24 mouse cellular contexts compared by ENCODE assay signal in genomic region chr10:122962651-122963050, GRCm38 (mm10).
DNase-seq lines count a peak whose midpoint lies in the region; ATAC-seq and TF ChIP-seq lines count a peak whose summit lies in the region.
"Had no signal": no experiment of that assay in that cellular context is flagged by ENCODE, and none has a peak within 500 bp of the region (broad histone marks: within the 10 kb centered on the region; RNA-seq: fewer than 3 reads in every experiment).

No protein-coding gene starts in this region.

- 55% methylated on average over 9 of the region's 9 CpGs for WGBS in midbrain, embryonic 12.5 days
- WGBS in midbrain, embryonic 14.5 days, result 57% methylated on average over 9 of the region's 9 CpGs

- H3K9me3 ChIP-seq in midbrain, embryonic 12.5 days, result 0 out of 2 replicates have a peak, but pooled peaks cover 3% of the 10 kb centered on the region
- no peaks in the 10 kb centered on the region for H3K9me3 ChIP-seq in midbrain, embryonic 14.5 days (ENCODE audit: control insufficient read depth, low read length)
- H3K9me3 ChIP-seq: embryonic facial prominence, embryonic 12.5 days; embryonic facial prominence, embryonic 15.5 days; forebrain, embryonic 13.5 days; heart, embryonic 15.5 days; hindbrain, embryonic 15.5 days had no signal

- 0 out of 2 replicates have a peak overlapping the region, but pooled peaks have one; percentile 60 for H3K4me2 ChIP-seq in midbrain, embryonic 12.5 days (replicated peaks)
- H3K4me2 ChIP-seq in midbrain, embryonic 14.5 days (ENCODE audit: low read length), result no peak overlapping the region

- peaks cover 3% of the 10 kb centered on the region; the same call in 1 of the 2 replicates for H3K27me3 ChIP-seq in midbrain, embryonic 12.5 days
- no peaks in the 10 kb centered on the region for H3K27me3 ChIP-seq in midbrain, embryonic 14.5 days (ENCODE audit: control insufficient read depth, insufficient read depth, low read length)
- H3K27me3 ChIP-seq: embryonic facial prominence, embryonic 12.5 days; embryonic facial prominence, embryonic 15.5 days; forebrain, embryonic 13.5 days; hindbrain, embryonic 15.5 days had no signal

- H3K36me3 ChIP-seq in midbrain, embryonic 12.5 days, result no peaks in the 10 kb centered on the region
- no peaks in the 10 kb centered on the region for H3K36me3 ChIP-seq in midbrain, embryonic 14.5 days (ENCODE audit: control insufficient read depth, insufficient read depth, low read length)
- H3K36me3 ChIP-seq: embryonic facial prominence, embryonic 12.5 days; embryonic facial prominence, embryonic 15.5 days; heart, embryonic 12.5 days; heart, embryonic 15.5 days; hindbrain, embryonic 10.5 days; hindbrain, embryonic 15.5 days had no signal

- ATAC-seq in midbrain, embryonic 12.5 days (ENCODE audit: low FRiP score, low read depth), result no peak
- ATAC-seq in midbrain, embryonic 14.5 days (ENCODE audit: low FRiP score, low TSS enrichment), result no peak
- ATAC-seq: CD4-positive, CD25-positive, alpha-beta regulatory T cell, adult 4 months had no signal

- no peak overlapping the region for H3K9ac ChIP-seq in midbrain, embryonic 12.5 days (replicated peaks)
- H3K9ac ChIP-seq in midbrain, embryonic 14.5 days (replicated peaks; ENCODE audit: low read length), result no peak overlapping the region
- H3K9ac ChIP-seq: embryonic facial prominence, embryonic 15.5 days; heart, embryonic 15.5 days had no signal

- intact Hi-C loops in gastrocnemius, adult 2 months (cut with DNase I), result no loop called here

- DNase-seq in gastrocnemius, adult 2 months, result peak; percentile 5
- no peak for DNase-seq in gastrocnemius, postnatal 10 days
- no peak for DNase-seq in midbrain, embryonic 14.5 days
- DNase-seq in retina, postnatal 1 day, result peak; percentile 66
- DNase-seq in frontal cortex, postnatal 25 days (ENCODE audit: low spot score in 2 of 2), result no peak
- DNase-seq: adrenal gland, adult 2 months; adrenal gland, postnatal 14 days; cerebellum, adult 11 months; cerebellum, adult 2 months; cerebellum, adult 9-11 months; cerebellum, postnatal 25 days; gastrocnemius, postnatal 25 days; heart, adult 18-20 months; heart, postnatal 10 days; heart, postnatal 36 days had no signal

- H3K4me1 ChIP-seq in midbrain, embryonic 12.5 days, result peaks cover 23% of the 10 kb centered on the region
- H3K4me1 ChIP-seq in midbrain, embryonic 14.5 days (ENCODE audit: control insufficient read depth, insufficient read depth, low read length), result peaks cover 20% of the 10 kb centered on the region

- no peak for TF ChIP-seq CTCF in gastrocnemius, adult 2 months (IDR thresholded peaks at IDR 0.05)

- no peak overlapping the region for H3K4me3 ChIP-seq in gastrocnemius, adult 2 months
- no peak overlapping the region for H3K4me3 ChIP-seq in midbrain, embryonic 12.5 days
- H3K4me3 ChIP-seq in midbrain, embryonic 14.5 days (replicated peaks; ENCODE audit: low read depth, low read length), result no peak overlapping the region

- no peak overlapping the region for H3K27ac ChIP-seq in gastrocnemius, adult 2 months
- H3K27ac ChIP-seq in midbrain, embryonic 12.5 days (replicated peaks), result no peak overlapping the region
- H3K27ac ChIP-seq in midbrain, embryonic 14.5 days (replicated peaks; ENCODE audit: low read depth, low read length), result no peak overlapping the region
- H3K27ac ChIP-seq: heart, embryonic 15.5 days had no signal

Comparison
In these comparisons a context has a peak if more than half of its experiments do, and no peak if none do; other contexts are left out.
1. DNase-seq: peak in gastrocnemius, adult 2 months (single experiment) and retina, postnatal 1 day (single experiment); none in gastrocnemius, postnatal 10 days (single experiment), midbrain, embryonic 14.5 days (single experiment) and frontal cortex, postnatal 25 days (0 of 2).